Mouse (Mus musculus): ENCODE measurements around the gene Gjc1.

GRCm38 (mm10) chr11:102778165-102778564 is 41.3 kb downstream of the Gjc1 start:
- no peak for TF ChIP-seq CTCF (IDR thresholded peaks at IDR 0.05)
- TF ChIP-seq EP300 (IDR thresholded peaks at IDR 0.05): no peak
